Mouse (Mus musculus) testis, postnatal 14 days (tissue): Measurements from ENCODE around the gene Cnn3.
A peak's percentile ranks its signal among the peaks of the same experiment; 100 is the strongest.

ENCODE experiments used
- DNase-seq: peaks from one replicate; pipeline ENCODE4 v3.0.0; 2021; ENCODE audit warnings: low spot score

Cnn3 gene

DNA sequence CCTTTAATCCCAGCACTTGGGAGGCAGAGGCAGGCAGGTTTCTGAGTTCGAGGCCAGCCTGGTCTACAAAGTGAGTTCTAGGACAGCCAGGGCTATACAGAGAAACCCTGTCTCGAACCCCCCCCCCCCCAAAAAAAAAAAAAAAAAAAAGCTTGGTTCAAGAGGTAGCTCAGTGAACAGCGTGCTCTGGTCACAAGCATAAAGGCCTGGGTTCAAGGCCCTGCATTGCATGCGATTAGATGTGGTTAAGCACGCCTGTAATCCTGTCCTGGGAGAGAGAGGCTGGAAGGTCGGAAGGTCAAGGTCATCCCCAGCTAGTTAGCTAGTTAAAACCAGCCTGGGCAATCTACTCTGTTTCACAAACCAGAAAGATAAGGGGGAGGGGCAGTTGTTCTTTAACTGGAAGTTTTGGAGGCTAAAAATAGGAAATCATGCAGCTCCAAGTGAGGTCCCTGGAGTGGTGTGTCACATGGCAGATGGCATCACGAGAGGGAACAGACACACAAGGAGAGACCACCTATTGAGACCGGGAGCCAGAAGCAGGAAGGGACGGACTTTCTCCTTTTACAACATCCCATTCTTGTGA lies 7.4 kb upstream of the Cnn3 start:
- no peak for DNase-seq

DNA sequence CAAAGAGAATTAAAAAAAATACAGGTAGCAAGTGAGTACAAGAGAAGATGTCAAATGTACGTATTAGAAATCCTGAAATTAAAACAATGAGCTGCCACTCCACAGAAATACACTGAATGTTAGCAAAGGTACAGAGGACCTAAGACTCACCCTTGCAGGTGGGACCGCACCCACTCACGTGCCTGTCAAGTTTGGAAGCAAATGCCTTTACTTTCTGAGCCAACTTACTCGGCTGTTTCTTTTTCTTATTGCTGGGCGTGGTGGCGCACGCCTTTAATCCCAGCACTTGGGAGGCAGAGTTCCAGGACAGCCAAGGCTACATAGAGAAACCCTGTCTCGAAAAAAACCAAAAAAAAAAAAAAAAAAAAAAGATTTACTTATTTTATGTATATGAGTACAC lies 3.9 kb upstream of the Cnn3 start:
- no peak for DNase-seq

DNA sequence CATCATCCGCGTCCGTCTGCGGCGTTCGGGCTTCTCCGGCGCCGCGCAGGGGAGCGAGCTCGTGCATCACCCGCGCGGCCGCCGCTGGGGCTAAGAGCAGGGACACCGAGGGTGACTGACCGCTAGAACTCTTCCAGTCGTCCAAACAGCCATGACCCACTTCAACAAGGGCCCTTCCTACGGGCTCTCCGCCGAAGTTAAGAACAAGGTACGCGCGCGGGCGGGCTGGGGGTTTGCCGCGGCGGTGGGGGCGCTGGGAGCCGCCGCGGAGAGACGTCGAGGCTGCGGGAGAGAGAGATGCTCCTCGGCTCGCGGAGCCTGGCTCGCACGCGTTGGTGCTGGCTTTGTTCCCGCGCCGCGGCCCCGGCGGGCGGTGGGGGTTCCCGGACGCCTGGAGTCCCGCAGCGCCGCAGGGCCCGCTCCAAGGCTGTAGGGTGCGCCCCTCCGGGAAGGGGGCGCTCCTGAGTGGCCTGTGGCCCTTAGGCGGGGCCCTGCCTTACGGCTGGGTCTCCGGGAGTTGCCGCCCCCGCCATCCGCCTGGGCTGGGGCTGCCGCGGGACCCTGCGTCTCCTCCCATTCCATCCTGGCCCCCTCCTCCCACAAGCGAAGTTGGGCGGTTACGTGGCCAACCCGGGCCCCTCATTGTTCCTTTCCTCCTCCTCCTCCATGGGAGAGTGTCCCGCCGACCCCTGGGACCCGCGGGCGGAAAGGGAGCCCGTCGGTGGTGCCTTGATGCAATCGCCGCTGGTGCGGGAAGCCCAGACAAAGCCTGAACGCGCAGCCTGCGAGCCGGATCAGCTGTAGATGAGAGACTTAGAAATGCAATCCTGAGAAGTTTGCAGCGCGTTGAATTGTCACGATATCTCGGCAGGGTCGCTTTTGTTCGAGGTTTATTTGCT lies 573 bp downstream of the Cnn3 start:
- peak; percentile 70 for DNase-seq

DNA sequence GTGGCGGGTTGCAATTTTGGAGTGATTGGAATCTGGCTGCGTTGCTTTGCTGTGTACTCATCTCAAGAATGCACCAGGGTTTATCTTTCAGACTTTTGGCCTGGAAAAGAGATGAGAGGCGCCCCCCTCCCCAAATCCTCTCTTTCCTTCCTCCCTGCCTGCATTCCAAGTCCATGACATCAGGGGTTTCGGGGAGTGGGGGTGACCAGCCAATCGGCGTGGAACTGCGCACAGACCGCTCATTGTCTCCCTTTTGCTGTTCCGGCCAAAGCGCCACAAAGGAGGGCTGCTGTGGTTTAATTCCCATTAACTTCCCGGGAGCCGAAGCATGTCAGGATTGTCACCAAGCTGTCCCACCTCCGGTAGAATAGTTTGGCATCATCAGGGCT lies 1.2 kb downstream of the Cnn3 start:
- peak; percentile 64 for DNase-seq

DNA sequence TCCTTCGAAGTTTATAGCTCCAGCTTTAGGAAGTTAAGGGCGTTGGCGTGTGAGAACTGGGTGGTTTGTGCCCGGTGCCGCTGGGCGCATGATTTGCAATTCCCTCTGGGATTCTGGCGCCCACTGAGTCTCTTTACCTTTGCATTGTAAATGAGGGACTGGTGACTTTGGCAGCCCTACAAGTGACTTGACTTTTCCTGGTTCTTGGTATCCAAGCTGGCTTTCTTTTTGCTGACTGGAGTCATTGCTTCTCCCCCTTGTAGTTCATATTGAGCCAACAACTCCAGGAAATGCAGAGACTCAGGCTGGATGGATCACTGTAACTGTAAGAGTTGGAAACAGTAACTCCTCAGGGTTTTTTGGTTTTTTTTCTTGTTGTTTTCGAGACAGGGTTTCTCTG lies 1.9 kb downstream of the Cnn3 start:
- no peak for DNase-seq

DNA sequence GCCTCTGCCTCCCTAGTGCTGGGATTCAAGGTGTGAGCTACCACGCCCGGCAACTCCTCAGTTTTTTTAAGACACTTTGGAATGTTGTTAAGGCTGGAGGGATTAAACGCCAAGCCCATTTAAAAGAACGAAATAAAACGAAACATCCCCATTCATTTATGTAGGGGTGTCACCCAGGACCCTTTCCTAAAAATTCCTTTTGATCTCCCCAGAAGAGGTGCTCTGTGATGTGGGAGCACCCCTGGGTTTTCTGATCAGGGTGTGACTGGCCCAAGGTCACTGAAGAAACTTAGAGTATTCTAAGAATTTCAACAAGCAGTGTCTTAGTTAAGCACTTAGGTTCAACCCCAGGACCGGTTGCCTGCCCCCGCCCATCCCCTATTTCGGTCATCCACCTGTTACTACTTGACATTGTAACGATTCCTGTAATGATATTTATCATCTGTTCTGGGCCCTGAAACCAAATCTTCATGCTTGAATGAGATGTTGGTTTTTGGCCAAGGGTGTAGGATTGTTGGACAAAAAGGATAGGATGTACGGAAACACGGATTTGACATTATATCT lies 2.5 kb downstream of the Cnn3 start:
- no peak for DNase-seq

DNA sequence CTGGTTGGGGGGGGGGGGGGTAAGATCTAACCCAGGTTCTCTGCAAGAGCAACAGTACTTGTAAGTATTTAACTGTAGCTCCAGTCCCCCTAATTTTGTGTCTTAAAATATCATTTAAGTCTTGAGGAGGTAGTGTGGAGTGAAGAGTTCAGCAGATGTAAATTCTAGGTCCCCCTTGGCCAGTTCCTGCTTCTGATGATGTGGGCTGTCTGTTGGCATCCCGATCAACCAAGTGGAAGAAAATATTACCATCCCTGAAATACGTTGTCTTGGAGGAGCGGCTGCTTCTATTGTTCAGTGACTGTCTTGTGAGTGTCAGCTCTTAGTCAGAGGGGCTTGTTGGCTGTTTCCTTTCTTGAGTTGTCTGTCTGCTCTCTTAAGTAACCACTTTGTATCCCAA lies 3.2 kb downstream of the Cnn3 start:
- no peak for DNase-seq

DNA sequence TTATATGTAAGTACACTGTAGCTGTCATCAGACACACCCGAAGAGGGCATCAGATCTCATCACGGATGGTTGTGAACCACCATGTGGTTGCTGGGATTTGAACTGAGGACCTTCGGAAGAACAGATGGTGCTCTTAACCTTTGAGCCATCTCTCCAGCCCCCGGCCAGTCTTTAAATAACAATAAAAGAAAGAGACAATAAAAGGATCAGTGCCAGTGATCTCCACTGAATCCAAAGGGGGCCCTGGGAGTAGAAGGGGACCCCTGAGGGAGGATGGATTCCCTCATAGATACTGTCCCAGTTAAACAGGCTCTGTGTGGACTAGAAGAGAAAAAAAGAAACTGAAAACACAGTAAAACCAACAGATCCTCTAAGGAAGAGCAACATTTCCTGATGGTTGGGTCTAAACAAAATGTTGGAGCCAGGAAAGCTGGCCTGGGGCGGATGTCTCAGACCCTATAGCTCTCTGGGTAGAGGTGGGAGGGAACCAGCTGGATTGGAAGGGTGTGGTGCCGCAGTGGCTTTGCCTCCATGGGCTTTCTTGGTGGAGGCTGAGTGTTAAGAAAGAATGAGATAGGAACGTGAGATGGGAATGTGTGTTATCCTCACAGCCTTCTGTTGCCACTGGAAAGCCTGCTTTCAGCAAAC lies 4.1 kb downstream of the Cnn3 start:
- no peak for DNase-seq

DNA sequence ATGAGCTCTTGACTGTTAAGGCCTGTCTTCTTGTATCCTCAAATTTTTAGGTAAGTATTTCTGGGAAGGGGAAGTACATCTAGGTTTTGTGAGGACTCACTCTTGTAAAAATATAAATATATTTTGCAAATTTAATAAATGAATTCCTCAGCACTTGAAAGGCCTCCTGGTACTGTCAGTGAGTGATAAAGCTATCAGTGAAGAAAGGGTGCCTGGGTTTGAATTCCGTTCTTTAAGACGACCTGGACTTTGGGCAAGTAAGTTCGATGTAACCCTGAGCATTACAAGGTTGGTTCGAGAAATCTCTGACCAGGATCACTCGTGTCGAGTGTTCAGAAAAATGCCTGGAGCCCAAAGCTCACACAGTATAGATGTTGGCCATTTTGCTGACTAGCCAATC lies 7.1 kb downstream of the Cnn3 start:
- no peak for DNase-seq

DNA sequence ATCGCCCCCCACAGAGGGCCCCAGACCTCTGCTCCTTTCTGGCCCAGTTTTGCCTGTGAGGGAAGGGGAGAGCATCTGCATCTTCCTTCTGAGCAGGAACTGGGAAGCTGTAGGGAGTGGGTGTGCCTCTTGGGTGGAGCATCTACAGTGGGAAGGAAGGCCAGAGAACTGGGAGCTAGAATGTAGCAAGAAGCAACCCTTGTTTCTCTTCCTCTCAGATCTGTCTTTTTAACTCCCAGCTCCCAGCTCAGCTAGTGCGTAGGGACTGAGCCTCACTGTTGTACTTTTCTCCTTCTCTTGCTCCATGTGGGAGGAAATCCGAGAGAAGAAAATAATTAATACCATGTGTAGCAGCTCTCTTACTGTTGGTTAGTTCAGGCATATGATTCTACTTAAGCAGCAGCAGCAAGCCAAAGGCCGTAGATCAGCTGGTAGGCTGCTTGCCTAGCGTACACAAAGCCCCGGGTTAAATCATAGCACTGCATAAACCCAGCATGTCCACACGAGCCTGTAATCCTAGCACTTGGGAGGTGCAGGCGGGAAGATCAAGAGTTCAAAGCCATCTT lies 7.8 kb downstream of the Cnn3 start:
- DNase-seq, result no peak

DNA sequence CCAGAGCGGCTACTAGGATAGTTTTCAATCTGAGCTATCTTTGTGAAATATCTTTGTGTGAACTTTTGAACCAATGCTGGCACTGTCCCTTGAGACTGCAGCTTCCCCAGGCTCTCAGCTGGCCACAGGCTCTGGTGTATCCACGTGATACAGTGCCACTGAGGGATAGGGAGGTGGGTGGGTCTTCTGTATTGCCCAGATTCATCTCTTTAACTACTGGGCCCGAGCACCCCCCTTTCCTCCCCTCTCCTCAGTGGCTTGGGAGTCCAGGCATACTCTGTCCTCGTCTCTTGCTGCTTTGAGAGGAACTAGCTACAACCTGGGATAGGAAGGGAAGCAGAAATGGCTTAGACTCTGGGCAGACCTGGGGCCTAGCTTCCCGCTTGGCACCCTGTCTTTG lies 9.0 kb downstream of the Cnn3 start:
- DNase-seq, result no peak

DNA sequence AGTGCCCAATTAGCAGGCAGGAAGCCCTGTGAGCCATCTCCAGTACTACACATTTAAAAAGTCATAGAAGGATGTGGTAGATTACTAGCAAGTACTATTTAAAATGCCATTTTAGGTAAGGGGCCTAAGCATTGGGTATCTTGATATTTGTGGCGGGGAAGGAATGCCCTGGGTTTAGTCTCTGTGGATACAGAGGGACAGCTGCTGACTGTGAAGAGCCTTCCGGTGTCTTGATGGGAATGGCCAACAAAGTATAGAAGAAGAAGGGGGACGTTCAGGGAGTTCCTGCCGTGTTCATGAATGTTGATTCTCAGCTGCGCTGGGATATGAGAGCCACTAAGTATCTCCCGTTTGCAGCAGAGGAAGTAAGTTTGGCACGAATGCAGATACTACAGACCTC lies 10.8 kb downstream of the Cnn3 start:
- DNase-seq, result no peak

DNA sequence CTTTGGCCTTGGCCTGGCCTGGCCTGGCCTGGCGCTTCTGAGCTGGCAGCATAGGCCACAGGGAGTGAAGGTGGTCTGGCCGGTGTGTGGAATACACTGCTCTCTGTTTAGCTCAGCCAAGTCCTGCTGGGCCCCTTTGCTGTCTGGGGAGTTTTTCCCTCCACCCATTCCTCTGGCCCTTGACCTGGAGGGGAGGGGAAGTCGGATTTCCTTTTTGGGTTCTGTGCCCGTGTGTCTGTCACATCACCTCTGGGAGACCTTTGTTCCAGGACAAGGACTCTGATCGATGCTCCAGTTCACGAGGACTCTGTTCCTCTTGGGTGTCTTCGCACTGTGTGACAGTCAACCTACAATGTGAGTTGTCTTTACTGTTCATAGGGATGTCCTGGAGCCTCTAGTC lies 11.7 kb downstream of the Cnn3 start:
- DNase-seq, result no peak

DNA sequence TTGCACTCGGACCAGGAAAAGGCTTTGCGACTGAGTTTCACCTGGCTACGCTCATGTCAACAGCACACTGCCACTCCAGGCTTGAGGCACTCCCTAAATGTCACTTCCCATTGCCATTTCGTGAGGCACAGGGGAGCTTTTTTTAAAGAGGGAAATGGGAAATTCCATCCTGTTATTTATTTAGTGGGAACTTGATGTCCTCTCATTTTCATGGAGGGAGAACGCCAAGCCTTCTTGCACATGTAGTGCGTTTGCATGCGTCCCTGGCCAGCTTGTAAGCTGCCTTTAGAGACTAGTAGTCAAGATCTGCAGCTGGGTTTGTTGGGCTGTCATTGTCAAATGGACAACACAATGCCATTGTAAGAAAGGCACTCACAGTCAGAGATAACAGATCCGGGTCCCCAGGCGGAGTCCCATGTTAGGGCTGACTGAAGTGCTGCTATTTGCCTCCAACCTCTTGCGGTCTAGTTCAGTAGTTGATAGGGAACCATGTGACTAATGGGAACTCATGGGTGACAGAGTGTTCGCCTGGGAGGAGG lies 13.4 kb downstream of the Cnn3 start:
- DNase-seq, result no peak

DNA sequence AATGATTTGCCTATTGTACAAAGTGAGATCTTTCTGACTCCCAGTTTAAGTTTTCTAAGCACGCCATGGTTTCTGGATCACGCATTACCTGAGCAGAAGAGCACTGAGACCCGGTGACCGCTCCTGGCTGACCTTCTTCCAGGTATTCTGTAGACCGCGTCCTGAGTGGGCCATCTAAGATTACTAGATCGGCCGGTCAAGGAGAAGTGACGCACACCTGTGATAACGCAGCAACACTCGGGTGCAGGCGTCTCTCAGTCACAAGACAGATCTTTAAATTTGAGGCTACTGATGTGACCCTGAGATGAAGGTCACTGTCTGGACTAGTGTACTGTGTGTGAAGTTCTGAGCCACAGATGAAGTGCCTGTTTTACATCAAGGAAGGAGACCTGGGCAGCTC lies 15.2 kb downstream of the Cnn3 start:
- DNase-seq, result no peak

DNA sequence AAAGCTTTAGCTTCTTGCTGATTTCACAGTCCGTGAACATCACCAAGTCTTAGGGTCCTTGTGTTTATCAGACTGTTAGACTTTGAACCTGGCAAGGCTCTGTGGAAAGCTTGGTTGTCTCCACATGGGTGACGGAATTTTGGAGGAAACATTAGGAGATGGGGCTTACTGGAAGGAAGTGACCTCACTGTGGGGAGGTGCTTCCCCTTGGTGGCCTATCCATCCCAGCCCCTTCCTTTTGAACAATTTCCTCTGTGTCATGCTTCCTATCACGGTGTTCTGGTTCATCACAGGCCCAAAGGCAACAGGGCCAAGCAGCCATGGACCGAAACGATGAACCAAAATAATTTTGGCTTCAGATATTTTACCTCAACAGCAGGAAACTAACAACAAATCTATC lies 16.0 kb downstream of the Cnn3 start:
- no peak for DNase-seq

DNA sequence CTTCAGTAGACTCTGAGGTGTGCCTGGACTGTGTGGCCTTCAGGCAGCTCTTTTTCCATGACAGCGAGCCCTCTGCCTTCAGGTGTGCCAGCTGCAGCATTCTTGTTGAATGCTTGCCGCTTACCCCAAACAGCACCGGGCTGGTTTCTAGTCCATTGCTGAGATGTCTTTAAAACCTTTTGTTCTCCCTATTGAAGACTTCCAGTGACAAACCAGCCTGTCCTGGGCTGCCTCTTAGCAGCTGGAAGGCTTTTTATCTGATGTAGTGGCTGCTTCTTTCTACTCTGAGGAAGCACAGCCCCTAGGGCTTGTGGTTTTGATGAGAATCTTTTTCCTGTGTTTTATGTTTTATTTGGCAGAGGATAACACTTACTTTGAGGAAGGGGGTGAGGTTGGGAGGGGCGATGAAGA lies 17.6 kb downstream of the Cnn3 start:
- no peak for DNase-seq

DNA sequence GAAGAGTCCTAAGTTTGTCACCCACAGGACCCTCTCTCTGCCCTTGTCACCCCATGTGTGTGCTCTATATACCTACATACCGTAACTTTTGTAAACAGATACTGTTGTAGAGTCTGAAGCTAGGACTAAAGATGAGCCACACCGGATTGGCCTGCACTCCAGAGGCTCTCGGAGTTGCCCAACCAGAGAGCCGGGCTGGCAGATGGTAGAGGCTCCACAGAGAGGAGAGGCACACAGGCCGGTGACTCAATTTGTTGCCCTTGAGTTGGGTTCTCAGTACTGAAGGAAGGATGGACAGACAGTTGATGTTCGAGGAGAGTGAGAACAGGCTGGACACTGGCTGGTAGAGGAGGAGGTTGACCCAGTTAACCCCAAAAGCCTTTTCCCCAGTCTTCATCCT lies 18.1 kb downstream of the Cnn3 start:
- DNase-seq, result no peak

DNA sequence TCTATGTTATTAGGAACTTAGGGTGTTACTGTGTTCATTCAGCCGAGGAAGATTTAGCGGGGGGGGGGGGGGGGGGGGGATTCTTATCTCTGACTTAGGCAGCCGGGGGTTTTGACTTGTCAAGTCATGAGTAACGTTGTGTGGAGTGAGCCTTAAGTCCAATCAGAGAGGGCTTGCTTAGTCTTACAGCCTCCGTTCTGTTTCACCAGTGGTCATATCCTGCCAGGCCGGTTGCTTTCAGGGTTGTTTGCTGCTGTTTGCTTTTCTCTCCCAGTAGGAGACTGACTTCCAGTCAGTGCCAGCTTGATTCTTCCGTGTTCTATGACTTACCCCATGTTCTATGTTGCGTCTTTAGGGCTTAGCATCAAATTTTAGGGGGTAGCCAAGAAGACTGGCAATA lies 20.2 kb downstream of the Cnn3 start:
- no peak for DNase-seq

DNA sequence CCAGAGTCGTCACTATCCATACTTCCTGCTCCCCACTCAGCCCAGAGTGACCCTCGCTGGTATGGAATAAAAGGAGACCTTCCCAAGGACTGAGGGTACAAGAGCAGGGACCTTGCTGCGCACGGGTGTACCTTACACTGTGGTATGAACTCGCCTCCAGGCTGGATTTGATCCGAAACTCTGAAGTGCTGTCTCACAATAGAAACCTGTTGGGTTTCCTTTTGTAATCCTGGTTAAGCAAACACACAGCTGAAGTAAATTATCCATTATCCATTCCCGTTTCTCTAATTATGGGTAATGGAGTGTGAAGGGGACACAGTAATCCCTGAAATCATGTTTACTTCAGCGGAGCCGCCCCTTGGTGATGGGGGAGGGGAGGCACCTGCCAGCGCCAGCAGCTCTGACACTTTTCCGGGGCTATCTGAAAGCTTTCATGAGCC lies 21.8 kb downstream of the Cnn3 start:
- no peak for DNase-seq

DNA sequence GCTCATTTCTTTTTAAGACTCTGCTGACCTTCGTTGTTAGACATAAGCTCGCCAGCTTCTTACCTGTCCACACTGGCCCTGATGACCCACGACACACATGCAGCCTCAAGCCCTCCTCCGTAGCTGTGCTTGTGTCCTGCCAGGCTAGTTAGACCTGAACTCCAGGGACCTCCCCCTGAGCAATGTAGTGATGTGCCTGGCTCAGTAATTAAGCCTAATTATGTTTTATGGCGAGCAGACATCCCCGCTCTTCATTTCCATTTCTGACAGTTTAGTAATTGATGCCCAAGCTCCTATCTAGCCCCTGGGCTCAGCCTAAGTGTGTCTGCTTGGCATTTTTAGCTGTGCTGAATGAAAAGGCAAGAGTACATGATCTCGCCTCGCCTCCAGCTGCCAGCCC lies 22.3 kb downstream of the Cnn3 start:
- no peak for DNase-seq

DNA sequence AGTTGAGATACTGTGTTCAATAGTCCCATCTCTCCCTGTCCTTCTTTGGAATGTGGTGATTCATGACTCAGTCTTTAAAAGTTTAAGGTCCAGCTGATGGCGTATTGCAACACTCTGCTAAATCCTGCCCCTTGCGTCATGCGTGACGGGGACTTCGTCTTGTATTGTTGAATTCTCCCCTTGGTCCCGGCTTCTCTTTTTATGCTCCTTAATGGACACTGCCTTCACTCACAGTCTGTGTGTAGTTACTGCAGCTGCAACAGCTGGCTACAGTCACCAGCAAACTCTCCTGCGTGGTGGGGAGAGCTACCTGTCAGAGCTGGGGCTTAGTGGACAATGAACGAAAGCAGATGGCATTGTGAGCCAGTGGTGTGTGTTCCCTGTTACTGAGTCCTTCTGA lies 23.2 kb downstream of the Cnn3 start:
- no peak for DNase-seq
